Mouse (Mus musculus): ENCODE data around the gene Snx21. TPM values are rescaled to one million over a fixed set of nuclear protein-coding genes. Genes with fewer than 3 reads are reported as not detected.

The Snx21 gene
- polyA plus RNA-seq (2012; rRNA removed) = 9.7 and 19.2 TPM in 2 replicates

DNA sequence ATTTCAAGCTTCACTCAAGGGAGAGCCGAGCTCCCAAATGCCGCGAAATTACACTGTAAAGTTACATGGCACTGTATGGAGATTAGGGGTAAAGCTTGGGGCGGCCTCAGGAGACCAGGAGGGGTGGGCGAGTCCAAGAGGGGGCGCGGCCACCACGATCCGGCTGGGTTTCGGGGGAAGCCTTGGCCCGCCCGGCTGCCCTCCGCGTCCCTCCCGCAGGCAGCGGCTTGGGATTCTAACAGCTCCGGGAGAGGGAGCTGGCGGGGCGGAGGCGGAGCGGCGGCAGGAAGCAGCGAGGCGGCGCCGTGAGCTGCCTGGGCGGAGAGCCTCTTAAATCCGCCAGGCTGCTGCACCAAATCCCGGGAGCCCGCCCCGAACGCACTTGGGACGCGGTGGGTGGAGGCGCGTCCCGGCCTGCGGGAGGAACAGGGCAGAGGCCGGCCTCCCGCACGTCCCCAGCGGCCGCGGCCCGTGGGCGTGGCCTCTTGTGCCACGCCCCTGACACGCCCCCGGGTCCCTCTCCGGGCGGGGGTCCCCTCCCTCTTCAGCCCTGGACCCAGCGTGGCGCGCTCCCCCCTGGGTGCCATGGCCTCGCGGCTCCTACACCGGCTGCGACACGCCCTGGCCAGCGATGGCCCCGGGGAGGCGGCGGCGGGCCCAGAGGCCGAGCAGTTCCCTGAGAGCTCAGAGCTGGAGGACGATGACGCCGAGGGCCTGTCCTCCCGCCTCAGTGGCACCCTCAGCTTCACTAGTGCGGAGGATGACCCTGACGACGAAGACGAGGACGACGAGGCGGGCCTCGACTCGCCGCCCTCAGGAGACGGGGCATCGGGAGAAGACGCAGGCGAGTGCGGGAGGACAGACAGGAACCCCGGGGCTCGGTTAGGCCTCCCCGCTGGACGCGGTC lies at the start of gene Snx21:
TSS of gene Snx21 (plus strand) at position 343 of the 907 bp plus-strand sequence.
- TF ChIP-seq CTCF (IDR thresholded peaks at IDR 0.05; ENCODE audit: extremely low read depth, insufficient read length, insufficient replicate concordance, low read depth, low read length) (peak; percentile 22; the same call in 1 of the 2 replicates), POLR2A (IDR thresholded peaks at IDR 0.05; ENCODE audit: low read depth, low read length) (peak; percentile 90)
- Histone ChIP-seq H3K4me1 (ENCODE audit: control insufficient read depth, insufficient read depth, insufficient read length, low read length) (peaks cover 7% of the 10 kb centered on the region; the same call in 1 of the 2 replicates), H3K4me3 (ENCODE audit: low read depth, low read length) (peak within 1 kb of the TSS; percentile 84), H3K27ac (ENCODE audit: insufficient read depth, low read depth, low read length) (peak within 1 kb of the TSS; percentile 76), H3K36me3 (ENCODE audit: control insufficient read depth, insufficient read depth, low read length) (peaks cover 5% of the 10 kb centered on the region), H3K27me3 (ENCODE audit: control insufficient read depth, insufficient read depth, low read length) (no peaks in the 10 kb centered on the region)
- under 1% methylated on average over 87 of the region's 89 CpGs for whole genome bisulfite sequencing

DNA sequence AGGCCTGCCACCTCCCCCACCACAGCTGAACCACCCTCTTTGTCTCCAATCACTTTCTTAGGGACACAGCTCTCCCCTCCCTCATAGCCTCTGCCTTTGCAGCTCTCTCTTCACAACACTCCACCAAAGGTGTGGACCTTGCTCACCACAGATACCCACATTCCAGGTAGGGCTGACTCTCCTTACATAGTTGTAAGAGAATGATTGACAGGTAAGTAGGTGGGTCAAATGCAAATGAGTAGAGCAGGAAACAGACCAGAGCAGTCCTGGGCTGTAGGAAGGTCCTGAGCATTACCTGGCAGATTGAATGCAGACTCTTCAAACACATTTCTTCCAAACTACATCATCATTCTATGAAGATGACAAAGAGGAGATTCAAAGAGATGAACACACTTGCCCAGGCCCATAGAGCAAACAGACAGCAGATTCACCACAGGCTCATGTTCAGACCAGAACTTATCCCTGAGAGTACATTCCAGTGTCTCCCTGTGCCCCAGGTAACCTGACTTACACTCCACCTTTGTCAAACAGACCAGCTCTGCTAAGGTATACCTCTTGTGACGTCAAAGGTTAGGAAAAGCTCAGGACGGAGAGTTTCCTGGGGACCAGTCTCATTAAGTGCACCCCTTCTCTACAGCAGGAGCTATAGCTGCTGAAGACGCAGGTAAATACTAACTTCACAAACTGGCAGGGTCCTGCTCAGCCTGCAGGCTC lies 48.1 kb upstream of the Snx21 start:
- 34% methylated on average over 3 of the region's 3 CpGs for WGBS
- no peaks in the 10 kb centered on the region for H3K36me3 ChIP-seq (ENCODE audit: control insufficient read depth, insufficient read depth, low read length)
- H3K4me3 ChIP-seq (ENCODE audit: low read depth, low read length) = no peak overlapping the region
- peaks cover 11% of the 10 kb centered on the region; the same call in 1 of the 2 replicates for H3K4me1 ChIP-seq (ENCODE audit: control insufficient read depth, insufficient read depth, insufficient read length, low read length)
- TF ChIP-seq CTCF (IDR thresholded peaks at IDR 0.05; ENCODE audit: extremely low read depth, insufficient read length, insufficient replicate concordance, low read depth, low read length) = no peak
- TF ChIP-seq POLR2A (IDR thresholded peaks at IDR 0.05; ENCODE audit: low read depth, low read length) = no peak
- peak overlapping the region; percentile 35; the same call in 1 of the 2 replicates for H3K27ac ChIP-seq (ENCODE audit: insufficient read depth, low read depth, low read length)
- H3K27me3 ChIP-seq (ENCODE audit: control insufficient read depth, insufficient read depth, low read length) = no peaks in the 10 kb centered on the region

DNA sequence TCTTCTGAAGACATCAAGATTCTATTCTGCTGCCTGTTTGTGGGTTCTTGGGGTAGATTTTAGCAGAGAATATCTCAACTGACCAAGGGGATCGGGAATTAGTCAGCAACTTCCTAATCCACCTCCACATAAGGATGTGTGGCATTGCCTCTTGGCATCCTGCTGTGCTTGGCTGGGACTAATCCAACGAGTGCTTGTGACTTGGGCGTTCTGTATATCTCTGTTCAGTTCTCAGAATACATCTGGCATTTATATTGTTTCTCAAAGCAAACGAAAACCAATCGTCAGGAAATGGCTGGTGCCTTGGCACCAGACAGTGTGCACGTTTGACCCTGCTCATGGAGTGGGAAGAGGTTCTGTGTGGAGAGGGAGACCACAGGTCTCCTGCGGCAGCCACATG lies 45.7 kb upstream of the Snx21 start:
- H3K27me3 ChIP-seq (ENCODE audit: control insufficient read depth, insufficient read depth, low read length) = no peaks in the 10 kb centered on the region
- H3K4me1 ChIP-seq (ENCODE audit: control insufficient read depth, insufficient read depth, insufficient read length, low read length) = peaks cover 12% of the 10 kb centered on the region; the same call in 1 of the 2 replicates
- TF ChIP-seq POLR2A (IDR thresholded peaks at IDR 0.05; ENCODE audit: low read depth, low read length) = no peak
- no peak for TF ChIP-seq CTCF (IDR thresholded peaks at IDR 0.05; ENCODE audit: extremely low read depth, insufficient read length, insufficient replicate concordance, low read depth, low read length)
- H3K36me3 ChIP-seq (ENCODE audit: control insufficient read depth, insufficient read depth, low read length) = no peaks in the 10 kb centered on the region
- H3K27ac ChIP-seq (ENCODE audit: insufficient read depth, low read depth, low read length) = no peak overlapping the region
- no peak overlapping the region for H3K4me3 ChIP-seq (ENCODE audit: low read depth, low read length)
- WGBS = 55% methylated on average over 7 of the region's 7 CpGs

DNA sequence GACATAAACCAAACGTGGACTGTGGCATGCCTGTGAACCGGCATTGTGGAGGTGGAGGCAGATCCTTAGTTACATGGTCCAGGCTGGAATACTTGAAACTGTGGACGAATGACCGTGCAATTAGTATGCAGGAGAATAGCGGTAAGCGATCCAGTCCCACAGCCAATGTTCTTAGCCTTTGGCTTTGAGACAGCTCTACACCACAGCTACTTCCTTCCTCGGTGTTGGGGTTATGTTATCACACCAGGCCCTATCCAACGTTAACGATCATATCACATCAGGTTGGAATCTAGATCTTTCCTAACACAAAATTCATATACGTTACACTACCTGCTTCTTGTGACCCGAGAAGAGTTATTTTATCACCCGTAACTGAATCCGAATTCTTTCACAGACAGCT lies 40.6 kb upstream of the Snx21 start:
- H3K27me3 ChIP-seq (ENCODE audit: control insufficient read depth, insufficient read depth, low read length) = no peaks in the 10 kb centered on the region
- peaks cover 10% of the 10 kb centered on the region; the same call in 1 of the 2 replicates for H3K4me1 ChIP-seq (ENCODE audit: control insufficient read depth, insufficient read depth, insufficient read length, low read length)
- H3K36me3 ChIP-seq (ENCODE audit: control insufficient read depth, insufficient read depth, low read length) = peaks cover 6% of the 10 kb centered on the region
- no peak for TF ChIP-seq CTCF (IDR thresholded peaks at IDR 0.05; ENCODE audit: extremely low read depth, insufficient read length, insufficient replicate concordance, low read depth, low read length)
- TF ChIP-seq POLR2A (IDR thresholded peaks at IDR 0.05; ENCODE audit: low read depth, low read length) = no peak
- H3K27ac ChIP-seq (ENCODE audit: insufficient read depth, low read depth, low read length) = no peak overlapping the region
- WGBS = 51% methylated on average over 13 of the region's 13 CpGs
- no peak overlapping the region for H3K4me3 ChIP-seq (ENCODE audit: low read depth, low read length)

DNA sequence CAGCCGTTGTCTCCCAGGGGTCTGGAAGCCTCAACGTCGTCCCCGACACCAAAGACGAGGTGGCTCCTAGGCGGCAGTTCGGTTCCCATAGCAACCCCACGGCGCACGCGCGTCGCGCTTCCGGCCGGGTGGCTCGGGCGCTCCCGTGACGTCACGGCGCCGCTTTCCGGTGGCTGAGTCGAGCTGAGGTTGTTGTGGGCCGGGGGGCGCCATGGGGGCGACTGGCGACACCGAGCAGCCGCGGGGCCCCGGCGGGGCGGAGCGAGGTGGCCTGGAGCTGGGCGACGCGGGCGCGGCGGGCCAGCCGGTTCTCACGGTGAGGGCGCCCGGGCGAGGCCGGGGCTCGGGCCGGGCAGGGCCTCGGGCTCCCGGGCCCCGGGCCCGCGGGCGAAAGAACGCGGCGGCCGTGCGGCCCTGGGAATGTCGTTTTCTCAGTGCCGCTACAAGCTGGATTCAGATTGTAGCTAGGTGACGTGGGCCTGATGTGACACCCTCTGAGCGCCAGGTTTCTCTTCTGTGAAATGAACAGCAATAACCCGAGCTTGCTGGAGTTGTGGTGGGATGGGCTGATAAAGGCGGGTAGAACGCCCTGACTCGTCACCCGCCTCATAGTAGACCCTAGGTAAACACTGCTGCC lies 39.7 kb upstream of the Snx21 start, which contains the start of the genes Wfdc3 and Dnttip1:
TSS of gene Wfdc3 (minus strand) at position 89 of the 637 bp plus-strand sequence.
TSS of gene Dnttip1 (plus strand) at position 141 of the 637 bp plus-strand sequence.
- Histone ChIP-seq H3K27me3 (ENCODE audit: control insufficient read depth, insufficient read depth, low read length) (no peaks in the 10 kb centered on the region), H3K36me3 (ENCODE audit: control insufficient read depth, insufficient read depth, low read length) (peaks cover 6% of the 10 kb centered on the region), H3K4me3 (ENCODE audit: low read depth, low read length) (peak within 1 kb of the TSS; percentile 78), H3K27ac (ENCODE audit: insufficient read depth, low read depth, low read length) (peak within 1 kb of the TSS; percentile 30; the same call in 1 of the 2 replicates), H3K4me1 (ENCODE audit: control insufficient read depth, insufficient read depth, insufficient read length, low read length) (peaks cover 10% of the 10 kb centered on the region; the same call in 1 of the 2 replicates)
- under 1% methylated on average over 69 of the region's 70 CpGs for WGBS
- TF ChIP-seq CTCF (IDR thresholded peaks at IDR 0.05; ENCODE audit: extremely low read depth, insufficient read length, insufficient replicate concordance, low read depth, low read length) (no peak), POLR2A (IDR thresholded peaks at IDR 0.05; ENCODE audit: low read depth, low read length) (peak; percentile 52)

DNA sequence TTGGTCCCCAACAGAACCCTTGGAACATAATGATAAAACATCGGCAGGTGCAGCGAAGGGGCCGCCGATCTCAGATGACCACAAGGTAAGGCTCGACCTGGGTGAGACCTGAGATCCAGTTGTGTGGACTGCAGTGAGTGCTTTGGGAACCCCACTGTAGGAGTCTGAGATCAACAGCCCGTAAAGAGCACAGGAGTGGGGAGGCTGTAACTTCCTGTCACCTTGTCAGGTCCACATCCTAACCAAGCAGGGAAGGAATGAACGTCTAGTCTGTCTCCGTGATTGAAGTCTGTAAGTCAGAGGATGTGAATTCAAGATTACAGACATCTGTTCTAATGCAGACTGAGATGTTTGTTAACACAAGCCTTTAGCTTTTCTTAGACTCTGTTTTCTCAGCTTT lies 38.9 kb upstream of the Snx21 start:
- Histone ChIP-seq H3K36me3 (ENCODE audit: control insufficient read depth, insufficient read depth, low read length) (peaks cover 9% of the 10 kb centered on the region), H3K4me1 (ENCODE audit: control insufficient read depth, insufficient read depth, insufficient read length, low read length) (peaks cover 10% of the 10 kb centered on the region; the same call in 1 of the 2 replicates), H3K27me3 (ENCODE audit: control insufficient read depth, insufficient read depth, low read length) (no peaks in the 10 kb centered on the region), H3K4me3 (ENCODE audit: low read depth, low read length) (peak overlapping the region; percentile 78), H3K27ac (ENCODE audit: insufficient read depth, low read depth, low read length) (no peak overlapping the region)
- WGBS = 18% methylated on average over 8 of the region's 8 CpGs
- TF ChIP-seq POLR2A (IDR thresholded peaks at IDR 0.05; ENCODE audit: low read depth, low read length) (no peak), CTCF (IDR thresholded peaks at IDR 0.05; ENCODE audit: extremely low read depth, insufficient read length, insufficient replicate concordance, low read depth, low read length) (no peak)
